Mouse (Mus musculus): ENCODE data around the gene Dpy30. TPM values are rescaled to one million over a fixed set of nuclear protein-coding genes. Genes with fewer than 3 reads are reported as not detected.

Gene Dpy30
- polyA plus RNA-seq, 2 experiments: 104 to 145 TPM

- Histone ChIP-seq H3K4me2 (ENCODE audit: low read depth) (no peak overlapping the region), H3K27ac (no peak overlapping the region), H3K4me3 (ENCODE audit: insufficient read depth in 1 of 2, low read depth in 2 of 2, low read length in 2 of 2) (no peak overlapping the region), H3K9ac (replicated peaks) (no peak overlapping the region), H3K27me3 (ENCODE audit: control insufficient read depth, insufficient read depth, low read length) (no peaks in the 10 kb centered on the region), H3K9me3 (ENCODE audit: control insufficient read depth, low read length) (peaks cover 6% of the 10 kb centered on the region), H3K4me1 (replicated peaks; ENCODE audit: control insufficient read depth in 2 of 2, insufficient read depth in 2 of 2, low read length in 1 of 2) (peaks cover 36 to 42% of the 10 kb centered on the region in 2 experiments), H3K36me3 (replicated peaks; ENCODE audit: control insufficient read depth, insufficient read depth, low read depth) (peaks cover 6% of the 10 kb centered on the region)
- WGBS (ENCODE audit: insufficient replicate concordance): 58% methylated on average over 3 of the region's 3 CpGs
- no peak for ATAC-seq (ENCODE audit: insufficient read depth)
- no peak for TF ChIP-seq EP300 (IDR thresholded peaks at IDR 0.05; ENCODE audit: low read depth)
- no peak for TF ChIP-seq CTCF (IDR thresholded peaks at IDR 0.05; ENCODE audit: low read depth)
- DNase-seq (ENCODE audit: low read depth in 3 of 3, low spot score in 3 of 3): no peak
Observed at GRCm38 (mm10) chr17:74264333-74265155, 59.2 kb downstream of the Dpy30 start.

DNA sequence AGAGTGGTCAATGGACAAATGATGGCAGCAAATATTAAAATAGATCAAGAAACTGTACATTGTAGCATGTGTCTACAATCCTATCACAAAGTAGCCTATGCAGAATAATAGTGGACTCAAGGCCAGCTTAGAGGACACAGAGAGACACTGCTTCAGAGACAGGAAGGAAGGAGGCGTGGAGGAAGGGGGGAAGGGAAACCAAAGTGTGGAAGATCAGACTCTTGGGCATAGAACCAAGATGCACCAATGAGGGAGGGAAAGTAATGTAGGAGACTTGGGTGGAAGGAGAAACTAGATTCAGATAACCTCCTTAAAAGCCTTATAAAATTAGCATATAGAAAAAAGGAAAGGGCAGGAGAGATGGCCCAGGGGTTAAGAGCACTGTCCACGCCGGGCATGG lies 61.3 kb downstream of the Dpy30 start:
- Histone ChIP-seq H3K36me3 (replicated peaks; ENCODE audit: control insufficient read depth, insufficient read depth, low read depth) (peaks cover 9% of the 10 kb centered on the region), H3K4me2 (ENCODE audit: low read depth) (no peak overlapping the region), H3K9me3 (ENCODE audit: control insufficient read depth, low read length) (no peaks in the 10 kb centered on the region), H3K27ac (no peak overlapping the region), H3K27me3 (ENCODE audit: control insufficient read depth, insufficient read depth, low read length) (no peaks in the 10 kb centered on the region), H3K9ac (replicated peaks) (no peak overlapping the region), H3K4me1 (replicated peaks; ENCODE audit: control insufficient read depth in 2 of 2, insufficient read depth in 2 of 2, low read length in 1 of 2) (peaks cover 30 to 38% of the 10 kb centered on the region in 2 experiments), H3K4me3 (ENCODE audit: insufficient read depth in 1 of 2, low read depth in 2 of 2, low read length in 2 of 2) (no peak overlapping the region)
- DNase-seq (ENCODE audit: low read depth in 3 of 3, low spot score in 3 of 3): no peak
- 83% methylated on average over 3 of the region's 3 CpGs for WGBS (ENCODE audit: insufficient replicate concordance)
- no peak for ATAC-seq (ENCODE audit: insufficient read depth)
- TF ChIP-seq CTCF (IDR thresholded peaks at IDR 0.05; ENCODE audit: low read depth): no peak
- no peak for TF ChIP-seq EP300 (IDR thresholded peaks at IDR 0.05; ENCODE audit: low read depth)

Other genes starting within 250 kb of the Dpy30 start
- 24.4 and 38.8 TPM in 2 replicates for gene Memo1, start 28.4 kb downstream of the Dpy30 start, polyA plus RNA-seq (2012; rRNA removed)
- gene Memo1, start 28.4 kb downstream of the Dpy30 start, polyA plus RNA-seq (2014; fragmentation: Nextera tagmentation; extraction: Ambion mirVana): 111 and 116 TPM in 2 replicates
- gene Spast, start 15.0 kb upstream of the Dpy30 start, polyA plus RNA-seq (2012; rRNA removed): 2.5 and 4.1 TPM in 2 replicates
- 5.4 and 6.8 TPM in 2 replicates for gene Spast, start 15.0 kb upstream of the Dpy30 start, polyA plus RNA-seq (2014; fragmentation: Nextera tagmentation; extraction: Ambion mirVana)
- gene Slc30a6, start 71.7 kb upstream of the Dpy30 start, polyA plus RNA-seq (2012; rRNA removed): 9.1 TPM in 2 replicates
- 14.9 and 15.9 TPM in 2 replicates for gene Slc30a6, start 71.7 kb upstream of the Dpy30 start, polyA plus RNA-seq (2014; fragmentation: Nextera tagmentation; extraction: Ambion mirVana)
- 0.19 TPM in 2 replicates for gene Nlrc4, start 135.2 kb upstream of the Dpy30 start, polyA plus RNA-seq (2012; rRNA removed)
- gene Nlrc4, start 135.2 kb upstream of the Dpy30 start, polyA plus RNA-seq (2014; fragmentation: Nextera tagmentation; extraction: Ambion mirVana): 0.17 and 0.19 TPM in 2 replicates
- 16.8 and 17.3 TPM in 2 replicates for gene Yipf4, start 165.5 kb upstream of the Dpy30 start, polyA plus RNA-seq (2012; rRNA removed)
- gene Yipf4, start 165.5 kb upstream of the Dpy30 start, polyA plus RNA-seq (2014; fragmentation: Nextera tagmentation; extraction: Ambion mirVana): 68.4 and 74.3 TPM in 2 replicates
- 17.1 and 21.9 TPM in 2 replicates for gene Birc6, start 204.4 kb upstream of the Dpy30 start, polyA plus RNA-seq (2012; rRNA removed)
- gene Birc6, start 204.4 kb upstream of the Dpy30 start, polyA plus RNA-seq (2014; fragmentation: Nextera tagmentation; extraction: Ambion mirVana): 25.9 and 28.3 TPM in 2 replicates

All from liver, embryonic 14.5 days (tissue).